Mouse (Mus musculus) fibroblast of lung, adult 2 months (primary cell): ENCODE data around the gene Olfr1196.
"Not testable (repeated sequence)": the region's sequence is repeated elsewhere in the genome, so short reads cannot be mapped to it uniquely, and the experiment has no call there.

Experiments used
- DNase-seq: peaks from one replicate; pipeline ENCODE4 v3.0.0-alpha.2; 2011; ENCODE audit warnings: low read depth

The Olfr1196 gene

DNA sequence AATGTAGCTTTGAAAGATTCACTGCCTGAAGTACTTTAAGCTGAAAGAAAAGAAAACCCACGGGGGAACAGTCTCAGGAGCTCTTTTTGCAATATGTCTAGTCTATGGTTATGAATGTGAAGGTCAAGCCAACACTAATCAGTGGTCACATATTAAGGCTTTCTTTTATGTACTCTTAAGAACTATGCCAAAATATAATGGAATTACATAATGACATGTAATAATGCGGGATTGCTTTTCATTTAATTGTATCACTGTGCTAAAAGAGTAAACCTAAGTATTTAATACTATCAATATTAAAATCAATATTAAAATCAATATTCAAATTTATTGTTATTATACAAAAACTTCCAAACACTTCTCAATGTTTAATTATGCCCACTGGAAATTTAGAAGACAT, at the start of gene Olfr1196:
Gene Olfr1196, minus strand, starts transcription at position 101 of the 400 bp plus-strand sequence.
- no peak for DNase-seq

DNA sequence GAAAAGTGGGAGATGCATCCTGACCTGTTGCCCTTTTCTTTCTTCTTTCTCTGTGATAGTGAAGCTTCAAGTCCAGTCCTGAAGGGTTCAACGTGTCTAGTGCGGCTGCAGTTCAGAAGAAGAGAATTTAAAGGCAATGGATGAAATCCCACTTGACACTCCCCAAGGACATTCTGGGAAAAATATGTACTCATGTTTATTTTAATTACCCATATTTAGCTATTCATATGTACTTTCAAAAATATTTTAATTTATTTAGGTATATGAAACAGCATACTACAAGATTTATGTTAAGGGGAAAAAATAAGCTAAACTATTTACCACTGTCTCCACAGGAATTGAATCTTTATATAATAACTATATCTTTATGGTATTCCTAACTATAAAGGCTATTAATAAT, 46.9 kb upstream of the Olfr1196 start, which contains the start of gene Olfr1198:
Gene Olfr1198, minus strand, starts transcription at position 101 of the 400 bp plus-strand sequence.
- no peak for DNase-seq

DNA sequence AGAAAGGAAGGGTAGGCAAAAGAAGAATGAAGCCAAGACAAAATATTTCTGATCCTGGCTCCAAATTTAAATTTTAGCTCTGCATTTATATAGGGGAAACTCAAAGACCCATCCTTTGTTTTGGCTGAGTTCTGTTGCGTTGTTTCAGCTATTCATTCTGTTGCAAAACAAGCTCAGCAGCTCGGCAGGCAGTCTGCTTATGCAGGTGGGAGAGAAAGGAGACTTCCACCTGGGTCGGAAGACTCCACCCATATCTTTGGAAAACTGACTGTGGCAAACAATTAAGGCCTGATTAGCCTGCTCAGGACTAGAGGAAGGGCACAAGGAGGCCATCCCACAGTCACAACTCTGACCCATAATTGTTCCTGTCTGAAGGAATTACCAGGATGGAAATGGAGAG, 39.0 kb upstream of the Olfr1196 start:
- no peak for DNase-seq

DNA sequence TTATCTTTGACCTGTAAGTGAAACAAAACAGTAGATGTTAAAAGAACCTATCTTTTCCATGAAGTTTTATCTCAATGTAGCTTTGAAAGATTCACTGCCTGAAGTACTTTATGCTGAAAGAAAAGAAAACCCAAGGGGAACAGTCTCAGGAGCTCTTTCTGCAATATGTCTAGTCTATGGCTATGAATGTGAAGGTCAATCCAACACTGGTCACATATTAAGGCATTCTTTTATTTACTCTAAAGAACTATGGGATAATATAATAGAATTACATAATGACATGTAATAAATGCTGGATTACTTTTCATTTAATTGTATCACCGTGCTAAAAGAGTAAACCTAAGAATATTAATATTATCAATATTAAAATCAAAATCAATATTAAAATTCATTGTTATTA, 27.9 kb upstream of the Olfr1196 start, which contains the start of gene Olfr1197:
Gene Olfr1197, minus strand, starts transcription at position 101 of the 400 bp plus-strand sequence.
- DNase-seq, result no peak

DNA sequence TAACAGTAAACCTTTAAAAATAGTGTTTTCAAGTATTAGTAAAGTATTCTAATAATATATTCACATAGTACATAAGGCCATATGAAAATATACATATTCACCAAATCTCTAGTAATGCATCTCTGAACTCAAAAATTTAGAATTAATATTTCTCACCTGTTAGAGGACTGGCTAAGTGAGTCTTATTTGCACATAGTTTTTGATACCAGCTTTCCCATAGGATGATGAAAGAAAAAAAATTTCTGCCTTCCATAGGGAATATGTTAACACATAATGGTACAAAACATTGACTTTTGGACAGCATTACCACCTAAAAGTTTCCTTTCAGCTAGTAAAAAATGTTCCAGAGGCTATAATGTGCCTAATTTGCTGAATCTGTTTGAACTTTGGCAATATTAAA, 15.3 kb downstream of the Olfr1196 start, which contains the start of gene Olfr1195:
Gene Olfr1195, minus strand, starts transcription at position 101 of the 400 bp plus-strand sequence.
- no peak for DNase-seq

DNA sequence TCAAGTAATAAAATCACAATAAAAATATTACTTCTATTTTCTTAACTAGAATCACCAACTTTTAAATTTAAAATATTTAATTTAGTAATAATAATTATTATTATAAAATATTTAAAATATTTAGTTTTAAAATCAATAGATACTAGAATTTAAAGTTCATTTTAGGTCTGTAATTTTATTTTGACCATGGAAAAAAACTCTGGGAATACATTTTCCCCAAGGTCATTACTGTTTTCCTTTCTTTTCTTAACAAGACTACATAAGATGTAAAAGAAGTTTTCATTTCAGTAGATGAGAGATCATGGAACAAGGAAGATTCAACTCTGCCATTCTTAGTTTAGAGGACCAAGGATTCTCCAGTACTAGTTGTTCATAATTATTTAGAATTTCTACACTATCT, 29.1 kb downstream of the Olfr1196 start, which contains the start of gene Olfr1193:
Gene Olfr1193, plus strand, starts transcription at position 301 of the 400 bp plus-strand sequence.
- not testable (repeated sequence) for DNase-seq

DNA sequence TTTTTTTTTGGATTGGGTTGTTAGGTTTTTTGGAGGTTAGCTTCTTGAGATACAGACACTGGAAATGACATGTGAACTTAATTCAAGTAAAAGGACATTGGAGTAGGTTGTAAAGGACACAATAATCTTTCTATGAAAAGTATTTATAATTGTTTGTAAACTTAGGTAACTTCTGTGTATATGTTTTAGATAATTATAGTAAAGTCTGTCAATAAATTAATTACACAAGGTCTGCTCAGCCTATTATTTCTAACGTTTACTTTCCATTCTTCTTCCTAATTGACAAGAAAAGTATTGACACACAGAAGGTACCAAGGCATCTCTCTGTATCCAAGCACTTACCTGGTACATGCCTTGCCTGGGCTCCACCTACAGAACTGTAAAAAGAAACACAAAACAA, 56.2 kb downstream of the Olfr1196 start, which contains the start of gene Olfr1192-ps1:
Gene Olfr1192-ps1, plus strand, starts transcription at position 301 of the 400 bp plus-strand sequence.
- no peak for DNase-seq
